Mouse (Mus musculus) lung, adult 2 months (tissue): ENCODE measurements at regions not wholly inside any gene's neighbourhood (a gene's known extent, or its start where the extent isn't known, plus 50 kb on each side); places are given as distances from the start of the nearest gene placed in this dataset.

Source experiments
- CTCF ChIP-seq: fragments of 200-500 bp; IDR thresholded peaks from 2 replicates; pipeline ENCODE4 v1.5.1; 2011; ENCODE audit warnings: mild to moderate bottlenecking, low read length, control low read depth; ENCODE audit not compliant: insufficient read depth
- POLR2A ChIP-seq: fragments of 200-500 bp; IDR thresholded peaks from 2 replicates; pipeline ENCODE4 v1.6.1; 2011; ENCODE audit warnings: low read depth, mild to moderate bottlenecking, control low read depth, low read length, borderline replicate concordance; ENCODE audit errors: extremely low read depth

DNA sequence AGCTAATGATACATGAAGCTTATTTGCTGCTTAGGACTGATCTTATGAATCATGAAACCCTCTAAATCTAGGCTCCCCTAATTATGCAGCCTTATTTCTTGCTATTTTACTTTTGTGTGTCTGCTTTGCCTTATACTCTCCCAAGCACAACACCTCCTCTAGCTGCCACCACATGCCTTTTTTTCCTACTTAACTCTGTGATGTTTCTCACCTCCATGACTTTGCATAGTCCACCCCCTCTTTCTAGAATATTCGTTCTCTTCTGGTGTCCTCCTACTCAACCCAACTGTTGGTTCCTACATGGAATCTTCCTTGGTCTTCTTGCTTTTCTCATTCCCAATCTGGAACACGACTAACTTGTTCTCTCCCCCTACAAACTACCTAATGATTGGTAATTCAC, 456.7 kb downstream of the Gm21750 start:
- TF ChIP-seq CTCF: no peak
- TF ChIP-seq POLR2A: no peak
